Mouse (Mus musculus) testis, adult 2 months (tissue): Measurements from ENCODE around the gene Gm9758.
"Not testable (repeated sequence)": the region's sequence is repeated elsewhere in the genome, so short reads cannot be mapped to it uniquely, and the experiment has no call there.

Source experiments
- CTCF ChIP-seq: fragments of 200-500 bp; IDR thresholded peaks from 2 replicates; pipeline ENCODE4 v1.5.1; 2012; ENCODE audit warnings: low read depth, mild to moderate bottlenecking, inconsistent platforms, low read length, moderate library complexity; ENCODE audit not compliant: control insufficient read depth, insufficient read depth, insufficient replicate concordance
- POLR2A ChIP-seq: fragments of 200-500 bp; IDR thresholded peaks from 2 replicates; pipeline ENCODE4 v1.6.1; 2012; ENCODE audit warnings: low read depth, mild to moderate bottlenecking, inconsistent platforms, low read length, moderate library complexity; ENCODE audit not compliant: control insufficient read depth

GRCm38 (mm10) chr5:14933721-14934120 lies 19.0 kb upstream of the Gm9758 start:
- TF ChIP-seq CTCF, POLR2A: not testable (repeated sequence)
